Mouse (Mus musculus): ENCODE measurements around the gene Cct3.
"Not testable (repeated sequence)": the region's sequence is repeated elsewhere in the genome, so short reads cannot be mapped to it uniquely, and the experiment has no call there.

Gene Cct3

DNA sequence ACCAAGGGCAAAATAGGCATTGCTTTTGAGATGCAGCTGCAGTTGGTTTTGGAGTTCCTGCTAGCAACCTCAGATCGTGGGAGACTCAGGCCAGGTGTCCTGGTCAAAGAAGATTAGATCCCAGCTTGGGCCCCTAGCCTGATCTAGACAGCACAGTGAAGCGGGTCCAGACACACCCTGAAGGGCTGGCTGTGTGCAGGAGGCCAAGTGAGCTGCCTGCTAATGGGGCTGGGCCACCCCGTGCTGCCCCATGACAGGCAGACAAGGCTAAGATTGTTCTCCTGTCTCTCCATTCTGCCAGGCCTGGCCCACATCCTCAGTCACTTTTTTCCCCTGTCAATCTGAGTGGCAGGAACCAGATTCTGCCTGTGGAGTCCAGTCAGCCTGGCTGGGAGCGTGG is 66.8 kb downstream of the Cct3 start:
- DNase-seq = no peak

DNA sequence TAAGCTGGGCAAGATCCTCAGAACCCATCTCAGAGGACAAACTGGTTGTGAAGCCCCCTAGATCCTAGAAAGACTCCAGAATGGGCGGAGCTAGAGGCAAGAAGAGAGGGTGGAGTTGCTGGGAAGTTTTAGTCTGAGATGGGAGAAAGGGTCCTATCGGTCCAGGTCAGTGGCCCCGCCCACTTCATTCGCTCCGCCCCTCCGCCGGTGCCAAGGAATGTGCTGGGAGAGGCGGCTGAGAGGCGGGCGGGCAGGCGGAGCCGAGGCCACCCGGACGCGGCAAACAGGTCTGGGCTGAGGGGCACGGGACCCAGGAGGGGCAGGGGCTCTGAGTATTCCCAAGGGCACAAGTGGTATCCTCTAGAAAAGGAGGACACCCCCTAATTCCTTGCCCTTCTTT is 67.4 kb downstream of the Cct3 start, which contains the start of gene Paqr6:
Gene Paqr6, plus strand, starts transcription at position 248 of the 400 bp plus-strand sequence.
- DNase-seq = peak in 1 of 2 experiments; percentile 34

DNA sequence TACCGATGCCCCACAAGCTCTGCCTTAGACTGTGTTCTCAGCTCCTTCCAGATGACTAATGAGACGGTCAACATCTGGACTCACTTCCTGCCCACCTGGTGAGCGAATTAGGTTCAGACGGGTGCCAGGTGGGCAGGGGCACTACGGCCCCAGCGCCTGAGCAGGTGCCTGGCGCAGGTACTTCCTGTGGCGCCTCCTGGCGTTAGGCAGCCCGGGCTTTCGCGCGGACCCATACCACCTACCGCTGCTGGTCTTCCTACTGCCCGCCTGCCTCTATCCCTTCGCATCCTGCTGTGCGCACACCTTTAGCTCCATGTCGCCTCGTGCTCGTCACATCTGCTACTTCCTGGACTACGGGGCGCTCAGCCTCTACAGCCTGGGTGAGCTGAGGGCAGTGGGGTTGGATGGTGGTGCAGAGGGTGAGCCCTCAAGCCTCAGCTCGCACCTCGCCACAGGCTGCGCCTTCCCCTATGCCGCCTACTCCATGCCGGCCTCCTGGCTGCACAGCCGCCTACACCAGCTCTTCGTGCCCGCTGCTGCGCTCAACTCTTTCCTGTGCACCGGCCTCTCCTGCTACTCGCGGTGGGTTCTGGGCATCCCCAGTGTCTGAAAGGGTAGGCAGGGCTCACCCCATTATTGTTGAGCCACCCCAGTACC is 68.9 kb downstream of the Cct3 start:
- DNase-seq = no peak

DNA sequence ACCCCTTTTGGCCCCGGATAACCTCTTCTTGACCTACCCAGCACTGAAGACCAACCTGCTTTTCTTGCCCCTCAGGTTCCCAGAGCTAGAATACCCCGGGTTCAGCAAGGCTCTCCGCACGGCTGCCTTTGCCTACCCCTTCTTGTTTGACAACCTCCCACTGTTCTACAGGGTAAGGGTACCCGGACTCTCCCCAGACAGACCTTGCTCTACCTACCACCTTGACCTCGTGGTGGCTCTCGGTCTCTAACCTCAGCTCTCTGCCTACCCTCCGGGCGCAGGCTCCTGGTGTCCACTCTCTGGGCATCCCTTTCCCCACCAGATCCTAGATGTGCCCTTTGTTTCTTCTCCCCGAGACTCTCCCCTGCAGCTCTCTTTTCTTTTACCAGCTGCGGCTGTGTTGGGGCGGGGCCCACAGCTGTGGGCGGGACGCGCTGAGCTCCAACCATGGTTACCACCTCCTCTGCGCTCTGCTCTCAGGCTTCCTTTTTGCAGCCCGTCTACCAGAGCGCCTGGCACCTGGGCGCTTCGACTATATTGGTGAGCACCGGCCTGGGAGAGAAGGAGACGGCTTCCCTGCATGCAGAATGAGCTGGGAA is 70.0 kb downstream of the Cct3 start:
- DNase-seq = not testable (repeated sequence)

DNA sequence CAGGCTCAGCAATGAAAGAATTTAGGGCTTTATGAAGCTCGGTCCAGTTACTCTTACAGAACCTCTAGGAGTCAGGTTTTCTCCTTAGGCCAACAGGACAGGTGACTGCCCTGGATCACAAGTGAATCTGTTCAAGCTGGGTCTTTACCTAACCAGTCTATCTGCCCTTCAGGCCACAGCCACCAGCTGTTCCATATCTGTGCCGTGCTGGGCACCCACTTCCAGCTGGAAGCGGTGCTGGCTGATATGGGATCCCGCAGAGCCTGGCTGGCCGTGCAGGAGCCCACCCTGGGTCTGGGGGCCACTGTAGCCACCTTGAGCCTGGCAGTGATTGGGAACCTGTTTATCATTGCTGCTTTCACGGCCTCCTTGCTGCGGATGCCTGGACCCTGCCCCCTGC is 70.6 kb downstream of the Cct3 start:
- not testable (repeated sequence) for DNase-seq

DNA sequence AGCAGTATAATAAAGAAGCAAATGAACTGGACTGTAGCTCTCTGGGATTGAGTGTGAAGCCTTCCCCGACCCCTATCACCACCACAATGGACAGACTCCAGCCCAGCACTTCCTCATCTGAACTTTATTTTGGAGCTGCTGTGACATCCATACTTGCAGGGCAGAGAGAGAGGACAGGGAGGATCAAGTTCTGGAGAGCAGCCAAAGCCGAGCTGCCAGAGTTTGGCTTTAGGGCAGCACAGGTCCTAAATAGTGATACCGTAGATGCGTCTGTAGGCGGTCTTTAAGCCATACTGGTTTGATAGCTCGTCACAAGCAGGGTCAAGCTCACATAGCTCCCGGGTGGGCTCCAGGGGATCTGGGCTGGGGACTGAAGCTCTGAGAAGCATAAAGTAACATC is 71.6 kb downstream of the Cct3 start:
- DNase-seq = not testable (repeated sequence)
